Mouse (Mus musculus): ENCODE measurements at regions not wholly inside any gene's neighbourhood (a gene's known extent, or its start where the extent isn't known, plus 50 kb on each side); places are given as distances from the start of the nearest gene placed in this dataset.

GRCm38 (mm10) chr1:73715571-73715970 lies 408.7 kb downstream of the Tns1 start:
- no peak overlapping the region for H3K9ac ChIP-seq (ENCODE audit: low read depth, low read length)
- no peaks in the 10 kb centered on the region for H3K79me2 ChIP-seq (ENCODE audit: control insufficient read depth, insufficient read depth, low read length)
- WGBS, result 63% methylated on average over 2 of the region's 2 CpGs
- no peaks in the 10 kb centered on the region for H3K4me1 ChIP-seq (ENCODE audit: control insufficient read depth, insufficient read depth, low read length)
- no peak overlapping the region for H3K4me3 ChIP-seq (ENCODE audit: insufficient read depth, low read depth, low read length)
- DNase-seq (ENCODE audit: extremely low read depth, low read depth, low spot score), result no peak
- no peaks in the 10 kb centered on the region for H3K36me3 ChIP-seq (ENCODE audit: control insufficient read depth, insufficient read depth, low read length)
- no peak for TF ChIP-seq CTCF (IDR thresholded peaks at IDR 0.05; ENCODE audit: low read depth, low read length)
- no peak for TF ChIP-seq POLR2A (IDR thresholded peaks at IDR 0.05; ENCODE audit: extremely low read depth, insufficient read depth, low read length)
- H3K27ac ChIP-seq (replicated peaks; ENCODE audit: insufficient read depth, low read depth, low read length), result no peak overlapping the region
- no peaks in the 10 kb centered on the region for H3K27me3 ChIP-seq (ENCODE audit: control insufficient read depth, insufficient read depth, low read length)

- Histone ChIP-seq H3K79me2 (ENCODE audit: control insufficient read depth, insufficient read depth, low read length) (no peaks in the 10 kb centered on the region), H3K4me1 (ENCODE audit: control insufficient read depth, insufficient read depth, low read length) (no peaks in the 10 kb centered on the region; the same call in 1 of the 2 replicates), H3K36me3 (ENCODE audit: control insufficient read depth, insufficient read depth, low read length) (no peaks in the 10 kb centered on the region), H3K9ac (ENCODE audit: low read depth, low read length) (no peak overlapping the region), H3K27me3 (ENCODE audit: control insufficient read depth, insufficient read depth, low read length) (no peaks in the 10 kb centered on the region), H3K4me3 (ENCODE audit: insufficient read depth, low read depth, low read length) (no peak overlapping the region), H3K27ac (replicated peaks; ENCODE audit: insufficient read depth, low read depth, low read length) (no peak overlapping the region)
- WGBS, result 9% methylated on average over 4 of the region's 4 CpGs
- DNase-seq (ENCODE audit: extremely low read depth, low read depth, low spot score), result peak; percentile 4
- no peak for TF ChIP-seq CTCF (IDR thresholded peaks at IDR 0.05; ENCODE audit: low read depth, low read length)
- TF ChIP-seq POLR2A (IDR thresholded peaks at IDR 0.05; ENCODE audit: extremely low read depth, insufficient read depth, low read length), result no peak
Observed at GRCm38 (mm10) chr1:73702428-73702842, 421.8 kb downstream of the Tns1 start.

- H3K27ac ChIP-seq (replicated peaks; ENCODE audit: insufficient read depth, low read depth, low read length), result no peak overlapping the region
- H3K9ac ChIP-seq (ENCODE audit: low read depth, low read length), result no peak overlapping the region
- H3K36me3 ChIP-seq (ENCODE audit: control insufficient read depth, insufficient read depth, low read length), result no peaks in the 10 kb centered on the region
- no peaks in the 10 kb centered on the region for H3K4me1 ChIP-seq (ENCODE audit: control insufficient read depth, insufficient read depth, low read length)
- WGBS, result 87% methylated on average over 2 of the region's 2 CpGs
- H3K4me3 ChIP-seq (ENCODE audit: insufficient read depth, low read depth, low read length), result no peak overlapping the region
- H3K27me3 ChIP-seq (ENCODE audit: control insufficient read depth, insufficient read depth, low read length), result no peaks in the 10 kb centered on the region
- H3K79me2 ChIP-seq (ENCODE audit: control insufficient read depth, insufficient read depth, low read length), result no peaks in the 10 kb centered on the region
- no peak for TF ChIP-seq CTCF (IDR thresholded peaks at IDR 0.05; ENCODE audit: low read depth, low read length)
- no peak for TF ChIP-seq POLR2A (IDR thresholded peaks at IDR 0.05; ENCODE audit: extremely low read depth, insufficient read depth, low read length)
- no peak for DNase-seq (ENCODE audit: extremely low read depth, low read depth, low spot score)
Observed at GRCm38 (mm10) chr1:73693537-73693936, 430.7 kb downstream of the Tns1 start.

- Histone ChIP-seq H3K4me3 (ENCODE audit: insufficient read depth, low read depth, low read length) (no peak overlapping the region), H3K4me1 (ENCODE audit: control insufficient read depth, insufficient read depth, low read length) (peaks cover 8% of the 10 kb centered on the region), H3K27ac (replicated peaks; ENCODE audit: insufficient read depth, low read depth, low read length) (no peak overlapping the region), H3K79me2 (ENCODE audit: control insufficient read depth, insufficient read depth, low read length) (no peaks in the 10 kb centered on the region), H3K27me3 (ENCODE audit: control insufficient read depth, insufficient read depth, low read length) (no peaks in the 10 kb centered on the region), H3K9ac (ENCODE audit: low read depth, low read length) (no peak overlapping the region), H3K36me3 (ENCODE audit: control insufficient read depth, insufficient read depth, low read length) (no peaks in the 10 kb centered on the region)
- 89% methylated on average over 4 of the region's 4 CpGs for WGBS
- DNase-seq (ENCODE audit: extremely low read depth, low read depth, low spot score), result no peak
- no peak for TF ChIP-seq POLR2A (IDR thresholded peaks at IDR 0.05; ENCODE audit: extremely low read depth, insufficient read depth, low read length)
- no peak for TF ChIP-seq CTCF (IDR thresholded peaks at IDR 0.05; ENCODE audit: low read depth, low read length)
Observed at GRCm38 (mm10) chr1:73685734-73686133, 438.5 kb downstream of the Tns1 start.

- WGBS, result 28% methylated on average over 4 of the region's 4 CpGs
- no peak overlapping the region for H3K9ac ChIP-seq (ENCODE audit: low read depth, low read length)
- H3K79me2 ChIP-seq (ENCODE audit: control insufficient read depth, insufficient read depth, low read length), result no peaks in the 10 kb centered on the region
- no peak for TF ChIP-seq CTCF (IDR thresholded peaks at IDR 0.05; ENCODE audit: low read depth, low read length)
- TF ChIP-seq POLR2A (IDR thresholded peaks at IDR 0.05; ENCODE audit: extremely low read depth, insufficient read depth, low read length), result no peak
- H3K27ac ChIP-seq (replicated peaks; ENCODE audit: insufficient read depth, low read depth, low read length), result no peak overlapping the region
- H3K4me3 ChIP-seq (ENCODE audit: insufficient read depth, low read depth, low read length), result no peak overlapping the region
- H3K4me1 ChIP-seq (ENCODE audit: control insufficient read depth, insufficient read depth, low read length), result peaks cover 8% of the 10 kb centered on the region
- no peaks in the 10 kb centered on the region for H3K36me3 ChIP-seq (ENCODE audit: control insufficient read depth, insufficient read depth, low read length)
- peak; percentile 55 for DNase-seq (ENCODE audit: extremely low read depth, low read depth, low spot score)
- H3K27me3 ChIP-seq (ENCODE audit: control insufficient read depth, insufficient read depth, low read length), result no peaks in the 10 kb centered on the region
Observed at GRCm38 (mm10) chr1:73685066-73685465, 439.2 kb downstream of the Tns1 start.

GRCm38 (mm10) chr1:73684166-73684565 lies 440.1 kb downstream of the Tns1 start:
- Histone ChIP-seq H3K79me2 (ENCODE audit: control insufficient read depth, insufficient read depth, low read length) (no peaks in the 10 kb centered on the region), H3K4me3 (ENCODE audit: insufficient read depth, low read depth, low read length) (no peak overlapping the region), H3K27me3 (ENCODE audit: control insufficient read depth, insufficient read depth, low read length) (no peaks in the 10 kb centered on the region), H3K36me3 (ENCODE audit: control insufficient read depth, insufficient read depth, low read length) (no peaks in the 10 kb centered on the region), H3K9ac (ENCODE audit: low read depth, low read length) (no peak overlapping the region), H3K4me1 (ENCODE audit: control insufficient read depth, insufficient read depth, low read length) (peaks cover 8% of the 10 kb centered on the region), H3K27ac (replicated peaks; ENCODE audit: insufficient read depth, low read depth, low read length) (no peak overlapping the region)
- peak; percentile 63 for DNase-seq (ENCODE audit: extremely low read depth, low read depth, low spot score)
- 25% methylated on average over 5 of the region's 5 CpGs for WGBS
- TF ChIP-seq CTCF (IDR thresholded peaks at IDR 0.05; ENCODE audit: low read depth, low read length) (no peak), POLR2A (IDR thresholded peaks at IDR 0.05; ENCODE audit: extremely low read depth, insufficient read depth, low read length) (no peak)

Measured in liver, adult 2 months (tissue).